Mouse (Mus musculus) ovary, adult 18-20 months (tissue): Measurements from ENCODE around the gene Rhbdf2.
"Not testable (repeated sequence)": the region's sequence is repeated elsewhere in the genome, so short reads cannot be mapped to it uniquely, and the experiment has no call there.

Experiments used
- DNase-seq: peaks from one replicate; pipeline ENCODE4 v3.0.0; 2022; ENCODE audit warnings: low spot score, mixed read lengths

The Rhbdf2 gene

DNA sequence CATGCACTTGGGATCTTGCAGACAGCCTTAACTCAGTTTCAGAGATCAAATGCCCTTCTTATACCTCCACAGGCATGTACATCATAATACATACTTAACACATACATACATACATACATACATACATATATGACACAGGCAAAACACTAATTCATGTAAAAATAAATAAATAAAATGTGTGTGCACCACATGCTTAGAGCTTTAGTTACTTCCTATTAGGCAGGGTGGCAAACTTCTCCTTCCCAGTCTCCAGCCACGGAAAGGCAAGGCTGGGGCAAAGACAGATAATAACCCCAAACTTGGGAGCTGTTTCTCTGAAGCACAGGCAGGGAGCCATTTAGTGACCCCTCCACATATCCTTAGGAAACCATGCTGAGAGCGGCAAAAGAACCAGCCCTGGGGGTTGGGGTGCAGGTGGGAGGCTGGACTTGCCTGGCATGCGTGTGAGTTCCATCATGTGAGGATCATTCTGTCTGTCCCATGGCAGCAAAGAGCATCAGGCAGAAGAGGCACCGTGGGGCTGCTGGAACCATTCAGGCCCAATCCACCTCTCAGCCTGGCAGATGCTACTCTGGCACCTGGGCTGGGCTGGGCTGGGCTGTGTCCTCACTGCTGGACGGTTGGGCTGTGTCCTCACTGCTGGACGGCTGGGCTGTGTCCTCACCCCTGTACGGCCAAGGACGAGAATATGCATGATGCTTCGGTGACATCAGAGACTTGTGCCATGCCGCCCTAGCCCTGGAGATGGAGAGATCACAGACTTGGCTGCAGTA, at the start of gene Rhbdf2:
Rhbdf2 (minus strand) TSS at position 721 of the 773 bp plus-strand sequence.
- DNase-seq = no peak

DNA sequence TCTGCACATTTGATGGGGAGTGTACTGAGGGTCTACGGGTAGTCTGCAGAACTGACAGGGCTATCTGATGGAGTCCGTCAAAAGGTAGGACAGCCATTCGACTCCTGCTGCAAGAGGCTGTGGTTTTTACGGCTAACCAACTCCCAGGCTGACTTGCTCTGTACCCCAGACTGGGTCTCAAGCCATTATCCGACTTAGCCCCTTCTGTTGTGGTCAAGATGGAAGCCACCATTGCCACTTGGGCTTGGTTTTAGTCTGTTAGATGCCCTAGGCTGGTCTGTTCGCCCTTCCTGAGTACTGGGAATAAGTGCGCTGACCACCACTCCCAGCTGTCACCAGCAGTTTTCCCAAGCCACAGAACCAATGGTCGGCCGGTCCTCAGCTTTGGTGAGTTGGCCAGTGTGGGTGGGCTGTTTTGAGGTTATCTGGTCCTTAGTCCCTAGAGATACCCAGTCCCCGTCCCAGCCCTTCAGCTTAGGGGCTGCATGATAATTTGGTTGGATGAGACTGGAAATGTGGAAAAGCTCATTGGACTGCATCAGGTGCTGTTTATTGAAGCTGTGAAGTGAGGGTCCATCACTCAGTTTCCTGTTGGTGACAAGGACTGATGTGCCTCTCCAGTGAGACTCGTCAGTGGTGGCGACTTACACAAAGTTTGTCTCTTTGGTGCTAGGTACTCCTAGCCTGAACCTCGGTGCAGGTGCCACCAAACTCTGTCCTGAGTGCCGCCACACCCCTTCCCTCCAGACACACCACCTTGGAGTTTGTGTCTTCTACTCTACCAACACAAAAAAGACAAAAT, 49.6 kb upstream of the Rhbdf2 start:
- DNase-seq = no peak

DNA sequence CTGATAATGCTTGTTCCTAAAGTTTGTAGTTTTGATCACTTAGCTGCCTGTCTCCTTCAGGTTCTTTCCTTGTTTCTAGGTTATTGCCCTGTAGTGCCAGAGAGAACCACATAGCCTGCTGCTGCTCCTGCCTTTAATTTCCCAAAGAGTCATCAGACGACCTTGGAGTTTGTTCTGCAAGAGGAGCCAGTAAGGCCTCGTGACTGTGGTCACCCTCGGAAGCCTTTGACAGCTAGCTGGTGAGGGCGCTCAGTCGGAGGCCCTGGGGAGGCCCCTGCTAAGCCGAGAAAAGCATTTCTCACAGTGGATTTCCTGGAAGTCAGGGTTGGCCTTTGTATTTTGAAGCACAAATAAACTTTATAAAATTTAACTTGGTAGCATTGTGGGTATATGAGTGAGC, 48.6 kb upstream of the Rhbdf2 start:
- not testable (repeated sequence) for DNase-seq

DNA sequence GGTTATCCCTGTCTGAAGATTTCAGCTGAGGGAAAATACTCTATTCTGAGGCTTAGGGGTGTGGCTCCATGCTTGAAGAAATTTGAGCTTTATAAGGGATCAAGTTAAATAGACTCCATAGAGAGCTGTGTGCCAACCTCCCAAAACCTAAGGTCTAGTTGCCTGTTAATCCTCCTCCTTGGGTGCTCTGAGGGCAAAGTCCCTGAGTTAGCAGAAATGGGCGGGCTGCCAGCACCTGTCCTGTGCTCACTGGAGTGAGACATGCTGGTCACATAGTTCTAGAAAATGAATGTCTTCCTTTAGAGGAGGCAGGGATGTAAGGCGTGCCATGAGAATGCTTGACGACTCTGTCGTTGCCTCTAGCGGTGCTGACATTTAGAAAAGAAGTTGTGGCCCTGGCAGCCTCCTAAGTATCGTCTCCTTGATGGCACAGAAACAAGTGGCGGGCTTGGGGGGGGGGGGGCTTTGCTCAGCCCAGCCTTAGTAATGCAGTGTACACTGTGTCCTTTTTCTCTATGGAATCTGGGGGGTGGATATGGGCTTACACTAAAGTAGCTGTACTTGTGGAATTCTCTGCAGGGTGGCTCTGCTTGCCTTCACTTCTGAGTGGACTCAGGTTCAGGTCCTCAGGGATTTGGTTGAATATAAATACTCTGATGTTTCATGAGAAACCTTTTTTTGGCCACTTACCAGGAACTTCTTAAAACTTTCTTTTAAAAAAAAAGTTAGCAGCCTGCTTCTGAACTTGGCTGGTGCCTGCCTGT, 48.0 kb upstream of the Rhbdf2 start:
- no peak for DNase-seq

DNA sequence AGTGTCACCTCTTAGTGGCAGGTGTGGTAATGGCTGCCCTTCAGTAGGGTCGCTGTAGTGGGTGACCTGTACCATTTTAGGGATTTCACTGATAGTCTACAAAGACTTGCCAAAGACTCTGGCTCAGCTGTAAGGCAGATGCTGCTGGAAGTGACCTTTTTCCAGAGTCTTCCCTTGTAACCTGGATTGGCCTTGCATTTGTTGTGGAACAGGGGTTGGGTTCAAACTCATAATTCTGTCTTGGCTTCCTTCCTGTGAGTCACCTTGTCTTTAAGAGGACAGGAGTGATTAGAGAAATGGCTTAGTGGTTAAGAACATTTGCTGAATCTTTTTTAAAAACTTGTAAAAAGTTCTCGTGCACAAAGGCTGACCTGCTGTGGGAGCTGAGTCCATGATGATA, 46.6 kb upstream of the Rhbdf2 start:
- no peak for DNase-seq

DNA sequence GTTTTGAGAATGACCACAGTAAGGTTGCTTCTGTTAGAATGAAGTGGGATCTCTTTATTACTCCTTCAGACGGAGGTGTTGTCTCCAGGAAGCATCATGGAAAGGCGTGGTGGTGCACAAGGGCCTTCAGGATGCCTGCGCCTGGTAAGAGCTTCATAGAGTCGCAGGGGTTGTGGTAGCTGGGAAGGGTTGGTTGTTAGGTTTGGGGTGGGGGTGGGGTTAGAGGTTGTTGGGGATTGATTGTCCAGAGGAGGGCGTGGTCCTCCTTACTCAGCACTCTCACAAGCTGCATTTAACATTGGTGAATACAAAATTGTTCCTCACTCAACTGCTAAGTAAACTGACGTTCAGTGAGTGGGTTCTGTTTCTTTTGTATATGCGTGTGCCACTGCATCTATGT, 45.8 kb upstream of the Rhbdf2 start:
- DNase-seq = no peak

DNA sequence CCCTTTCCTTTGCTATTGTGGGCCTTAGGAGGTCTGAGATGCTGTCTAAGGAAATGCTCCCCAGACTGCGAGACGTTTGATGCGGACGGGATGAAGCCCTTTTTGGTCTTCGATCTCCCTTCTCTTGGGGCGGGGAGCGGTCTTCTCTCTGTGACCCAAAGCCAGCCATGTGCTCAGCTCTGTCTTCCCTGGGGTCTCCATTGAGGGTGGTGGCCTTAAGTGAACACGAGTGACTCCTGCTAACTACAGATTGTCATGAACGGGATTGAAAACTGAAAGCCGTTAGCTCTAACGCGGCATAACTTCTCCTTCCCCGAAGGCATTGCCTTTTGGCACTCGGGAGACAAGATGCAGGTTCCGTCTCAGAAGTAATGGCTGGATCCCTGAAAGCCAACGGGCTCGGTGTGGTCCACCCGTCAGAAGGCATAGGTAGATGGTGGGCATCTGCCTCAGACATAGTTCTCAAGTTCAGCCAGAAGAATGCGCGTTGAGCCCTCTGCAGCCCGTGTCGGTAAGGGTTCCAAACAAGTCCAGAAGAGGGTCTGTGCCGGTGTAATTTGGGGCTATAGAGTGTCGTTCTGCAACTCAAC, 45.1 kb upstream of the Rhbdf2 start:
- no peak for DNase-seq

DNA sequence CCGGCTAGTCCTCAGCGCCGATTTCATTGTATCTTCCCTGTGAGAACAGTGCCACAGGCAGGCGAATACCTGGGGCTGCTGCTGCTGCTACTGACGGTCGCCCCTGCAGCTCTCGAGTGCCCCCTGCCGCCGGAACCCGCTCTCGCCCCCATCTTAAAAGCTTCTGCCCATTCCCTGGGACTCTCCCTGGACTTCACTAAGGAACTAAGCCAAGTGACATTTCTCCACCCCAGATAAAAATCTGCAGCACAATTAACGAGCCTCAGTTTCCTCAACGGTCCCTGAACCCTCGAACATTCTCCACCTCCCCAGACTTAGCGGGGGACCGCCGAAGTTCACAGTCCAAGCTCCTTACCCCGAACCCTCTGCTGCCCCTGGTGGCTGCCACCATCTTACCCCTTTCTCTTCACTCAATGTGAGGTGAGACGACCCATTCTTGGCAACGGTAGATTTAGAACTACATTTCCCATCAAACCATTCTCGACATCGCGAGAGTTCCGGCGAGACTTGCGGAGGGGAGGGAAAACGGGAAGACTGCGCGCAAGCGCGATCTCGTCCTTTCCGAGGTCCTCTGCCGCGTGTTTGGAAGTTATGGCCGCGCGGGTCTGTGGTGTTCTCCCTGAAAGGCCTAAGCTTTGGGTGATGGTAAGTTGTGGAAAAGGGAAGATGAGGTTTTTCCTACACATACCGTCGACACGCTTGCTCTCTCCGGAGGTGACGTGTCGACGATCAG, 44.5 kb upstream of the Rhbdf2 start:
- DNase-seq = peak; percentile 95

DNA sequence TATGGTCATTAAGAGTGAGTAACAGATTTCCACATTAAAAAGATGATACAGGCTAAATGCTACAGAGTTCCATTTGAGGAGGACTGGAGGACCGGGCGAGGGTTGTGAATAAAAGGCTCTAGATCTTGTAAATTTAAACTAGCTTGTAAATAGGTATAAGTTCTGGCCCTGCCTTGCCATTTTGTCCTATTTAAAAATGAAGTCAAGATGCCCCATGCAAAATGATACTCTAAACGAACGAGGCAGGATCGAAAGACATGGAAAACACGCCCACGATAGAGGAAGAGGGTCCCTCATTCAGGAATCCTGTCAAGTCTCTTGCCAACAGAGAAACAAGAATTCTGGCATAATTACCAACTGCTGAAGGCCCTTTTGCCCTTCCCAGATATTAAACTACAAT, 43.6 kb upstream of the Rhbdf2 start:
- DNase-seq = no peak

DNA sequence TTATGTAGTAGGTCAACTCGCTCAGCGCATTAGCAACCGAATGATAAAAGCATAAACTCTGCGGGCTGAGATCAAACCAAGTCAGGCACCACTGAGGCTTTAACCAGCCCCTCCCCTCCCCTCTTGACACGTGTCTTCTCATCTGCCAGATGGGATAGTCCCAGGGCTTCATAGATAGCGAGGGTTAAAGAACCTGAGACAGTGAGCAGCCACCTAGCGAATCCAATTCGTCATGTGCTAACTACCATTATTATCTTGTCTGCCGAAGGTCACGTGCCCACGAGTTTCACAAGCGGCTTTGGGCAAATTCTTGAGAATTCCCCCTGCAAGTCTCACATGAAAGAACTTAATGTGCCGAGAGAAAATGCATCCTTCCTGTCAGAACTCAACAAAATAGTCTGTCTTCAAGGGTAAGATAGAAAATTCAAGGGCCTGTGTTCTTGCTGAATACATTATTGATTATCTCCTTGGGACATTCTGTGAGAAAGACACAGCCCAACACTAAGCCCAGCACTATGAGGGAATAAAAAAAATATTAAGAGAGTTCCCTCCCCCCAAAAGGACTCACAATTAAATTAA, 43.1 kb upstream of the Rhbdf2 start:
- DNase-seq = no peak

DNA sequence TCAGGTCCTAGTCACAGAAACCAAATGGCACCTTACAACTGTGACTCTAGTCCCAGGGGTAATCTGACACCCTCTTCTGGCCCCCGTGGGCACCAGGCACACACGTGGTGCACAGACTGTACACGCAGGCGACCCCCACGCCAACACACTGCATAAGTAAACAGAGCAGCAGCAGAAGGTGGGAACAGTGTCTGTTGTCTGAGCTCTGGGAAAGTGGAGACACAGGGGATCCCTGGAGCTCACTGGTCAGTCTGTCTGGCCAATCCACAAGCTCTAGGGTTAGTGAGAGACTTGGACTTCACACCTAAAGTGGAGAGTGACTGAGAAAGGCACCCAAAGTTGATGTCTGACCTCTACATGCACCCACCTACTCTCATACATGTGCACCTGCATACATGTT, 42.5 kb upstream of the Rhbdf2 start:
- DNase-seq = no peak

DNA sequence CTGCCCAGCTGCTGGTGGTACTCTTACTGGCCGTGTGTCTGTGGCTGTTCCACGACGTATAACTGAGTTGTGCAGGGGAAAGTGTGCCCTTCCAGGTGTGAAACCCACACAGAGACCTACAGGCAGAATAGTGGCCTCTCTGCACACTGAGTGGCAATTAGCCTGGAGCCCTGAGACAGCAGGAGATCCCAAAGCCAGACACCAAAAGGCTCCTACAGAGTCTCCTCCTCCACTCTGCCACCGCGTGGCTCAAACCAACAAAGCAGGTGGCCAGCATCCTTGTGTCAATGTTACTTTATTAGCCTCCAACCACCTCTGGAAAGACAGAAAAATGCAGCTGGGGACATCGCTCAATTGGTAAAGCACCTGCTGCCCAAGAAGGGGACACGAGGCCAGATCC, 42.0 kb upstream of the Rhbdf2 start:
- DNase-seq = no peak

DNA sequence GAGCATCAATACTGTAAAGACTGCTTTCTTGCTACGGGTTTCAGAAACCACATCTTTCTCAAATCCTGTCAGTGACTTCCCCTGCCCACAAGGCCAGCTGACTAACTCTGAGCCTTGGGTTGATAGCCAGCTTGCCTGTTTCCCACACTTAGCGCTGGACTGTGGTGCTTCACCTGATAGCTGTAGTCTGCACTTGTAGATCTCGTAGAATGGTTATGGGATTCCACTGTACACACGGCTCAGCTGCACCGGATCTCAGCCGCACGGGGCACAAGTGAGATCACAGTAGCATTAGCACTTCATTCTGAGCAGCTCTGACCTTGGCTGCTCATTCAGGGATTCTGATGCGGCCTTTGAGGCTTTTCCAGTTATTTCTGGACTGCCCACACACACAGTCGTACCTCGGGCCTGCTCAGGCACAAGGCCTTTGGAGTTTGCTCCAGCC, 41.6 kb upstream of the Rhbdf2 start:
- peak; percentile 67 for DNase-seq

DNA sequence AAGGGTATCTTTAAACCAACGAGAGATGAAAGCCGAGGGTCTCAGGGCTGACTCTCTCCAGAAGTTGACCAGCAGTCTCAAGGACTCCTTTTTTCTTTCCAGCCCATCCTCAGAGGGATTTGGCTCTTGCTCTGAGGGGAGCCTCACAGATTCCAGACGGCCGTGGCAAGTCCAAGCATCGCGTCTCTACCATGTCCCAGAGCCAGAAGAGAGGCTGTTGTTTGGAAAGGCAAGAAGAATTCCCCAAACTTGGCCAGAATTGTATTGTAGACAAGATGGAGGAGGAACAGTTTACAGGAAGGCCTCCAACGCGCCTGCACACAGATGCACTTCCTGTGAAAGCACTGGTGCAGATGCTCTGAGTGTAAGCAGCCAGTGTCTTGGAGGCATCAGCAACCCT, 41.1 kb upstream of the Rhbdf2 start:
- DNase-seq = no peak

DNA sequence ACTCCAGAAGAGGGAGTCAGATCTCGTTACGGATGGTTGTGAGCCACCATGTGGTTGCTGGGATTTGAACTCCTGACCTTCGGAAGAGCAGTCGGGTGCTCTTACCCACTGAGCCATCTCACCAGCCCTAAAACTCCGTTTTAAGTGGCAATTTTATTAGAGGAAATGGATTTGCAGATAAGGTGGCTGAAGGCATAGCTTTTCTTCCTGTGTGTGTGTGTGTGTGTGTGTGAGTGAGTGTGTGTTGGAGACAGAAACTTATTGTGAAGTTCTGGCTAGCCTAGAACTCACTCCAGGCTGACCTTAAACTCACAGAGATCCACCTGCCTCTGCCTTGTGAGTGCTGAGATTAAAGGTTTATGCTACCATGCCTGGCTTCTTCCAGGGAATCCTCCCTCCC, 40.2 kb upstream of the Rhbdf2 start:
- DNase-seq = not testable (repeated sequence)

DNA sequence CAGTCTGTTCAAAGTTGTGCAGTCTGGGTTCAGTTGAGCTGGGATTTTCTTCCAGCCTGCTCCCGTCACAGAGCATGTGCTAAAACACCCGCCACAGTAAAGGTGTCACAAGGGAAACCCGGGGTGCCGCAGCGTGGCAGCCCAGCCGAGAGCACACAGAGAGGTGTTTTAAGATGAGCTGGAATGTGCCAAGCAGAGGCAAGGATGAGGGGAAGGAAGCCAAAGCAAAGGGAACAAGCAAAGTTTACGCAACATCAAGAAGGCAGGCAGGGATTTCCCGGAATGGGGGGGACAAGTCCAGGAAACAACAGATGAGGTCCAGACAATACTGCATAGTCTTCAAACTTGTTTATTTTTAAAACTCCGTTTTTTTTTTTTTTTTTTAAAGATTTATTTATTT, 39.7 kb upstream of the Rhbdf2 start:
- DNase-seq = no peak

DNA sequence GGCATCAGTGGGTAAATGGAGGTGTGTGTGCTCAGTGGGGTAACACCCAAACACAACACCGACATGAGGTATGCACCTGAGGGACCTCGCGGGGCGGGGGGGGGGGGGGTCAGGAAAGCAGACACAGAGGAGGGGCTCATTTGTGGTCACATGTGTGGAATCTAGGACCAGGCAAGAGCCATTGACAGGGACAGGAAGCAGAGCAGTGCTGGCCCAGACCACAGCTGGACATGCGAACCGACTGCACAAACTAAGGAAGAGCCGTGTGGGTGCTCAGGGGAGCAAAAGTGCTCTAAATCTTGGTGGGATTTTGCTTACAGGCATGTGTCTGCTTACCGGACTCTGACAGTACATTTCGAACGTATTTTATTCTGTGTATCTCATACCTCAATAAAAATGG, 38.5 kb upstream of the Rhbdf2 start:
- no peak for DNase-seq

DNA sequence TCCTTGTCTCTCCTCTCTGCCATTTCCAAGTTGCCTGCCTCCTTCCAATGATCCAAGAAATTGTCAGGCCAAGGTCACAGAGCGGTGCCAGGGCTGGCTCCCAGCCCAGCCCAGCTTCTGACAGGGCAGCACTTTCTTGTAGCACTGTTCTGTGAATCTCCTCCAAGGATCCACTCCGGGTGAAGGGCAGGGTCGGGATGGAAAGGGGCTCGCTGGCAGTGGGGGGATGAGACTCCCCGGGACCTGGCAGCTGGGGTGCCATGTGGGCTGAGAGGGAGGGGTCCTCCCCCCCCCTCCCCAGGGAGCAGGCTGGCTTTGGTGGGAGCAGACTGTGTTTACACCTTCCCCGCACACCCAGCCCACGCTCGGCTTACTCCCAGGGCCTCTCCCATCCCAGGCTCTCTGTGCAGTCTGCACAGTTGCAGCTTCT, 35.1 kb upstream of the Rhbdf2 start:
- DNase-seq = peak; percentile 70

DNA sequence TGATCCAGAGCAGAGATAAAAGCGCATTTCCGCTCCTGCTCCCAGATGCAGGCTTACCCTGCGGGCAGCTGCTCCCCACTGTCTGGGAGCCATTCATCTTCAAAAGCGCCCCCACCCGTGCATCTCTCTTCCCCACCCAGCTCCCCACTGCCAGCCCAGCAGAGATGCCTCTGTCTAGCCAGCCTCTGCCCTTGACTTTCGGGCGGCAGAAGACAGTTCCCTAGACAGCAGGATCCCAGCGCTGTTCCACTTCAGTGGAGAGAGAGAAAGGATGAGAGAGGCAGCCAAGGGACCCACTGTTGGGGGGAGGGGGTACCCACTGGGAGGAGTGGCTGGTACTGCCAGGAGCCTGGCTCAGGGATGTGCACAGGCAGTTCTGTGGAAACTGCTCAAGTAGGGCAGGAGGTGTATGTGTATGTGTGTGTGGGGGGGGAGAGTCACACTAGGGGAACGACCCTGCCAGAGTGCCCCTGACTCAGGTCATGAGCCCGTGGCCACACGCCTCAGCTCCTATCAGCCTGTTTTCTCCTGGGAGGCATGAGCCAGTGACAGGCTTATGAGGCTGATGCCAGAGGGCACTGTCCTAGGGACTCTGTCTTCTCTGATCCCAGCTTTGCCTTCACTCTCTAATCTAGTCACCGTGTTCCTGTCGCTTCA, 34.6 kb upstream of the Rhbdf2 start:
- no peak for DNase-seq

DNA sequence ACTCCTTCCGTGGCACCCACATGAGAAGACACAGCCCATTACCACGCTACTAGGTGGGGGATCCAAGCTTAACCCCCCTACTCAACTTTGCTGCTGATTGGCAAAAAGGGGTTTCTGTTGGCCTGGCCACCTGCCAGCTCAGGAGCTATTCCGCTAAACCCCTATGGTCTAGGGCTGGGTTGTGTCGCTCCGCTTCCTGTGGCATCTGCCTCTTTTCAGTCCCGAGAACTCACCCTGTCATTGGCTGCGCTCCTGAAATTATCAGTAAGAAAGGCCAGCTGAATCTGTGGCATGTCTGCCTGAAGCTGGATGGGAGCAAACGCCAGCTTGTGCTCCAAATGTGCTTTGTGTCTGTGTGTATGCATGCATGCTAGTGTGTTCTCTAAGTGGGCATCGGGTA, 33.4 kb upstream of the Rhbdf2 start:
- no peak for DNase-seq
